Mouse (Mus musculus): ENCODE measurements around the gene Myh10. TPM values are rescaled to one million over a fixed set of nuclear protein-coding genes. Genes with fewer than 3 reads are reported as not detected.

Gene Myh10
- polyA plus RNA-seq, 1 experiment from 2014 or later, result 159 TPM

DNA sequence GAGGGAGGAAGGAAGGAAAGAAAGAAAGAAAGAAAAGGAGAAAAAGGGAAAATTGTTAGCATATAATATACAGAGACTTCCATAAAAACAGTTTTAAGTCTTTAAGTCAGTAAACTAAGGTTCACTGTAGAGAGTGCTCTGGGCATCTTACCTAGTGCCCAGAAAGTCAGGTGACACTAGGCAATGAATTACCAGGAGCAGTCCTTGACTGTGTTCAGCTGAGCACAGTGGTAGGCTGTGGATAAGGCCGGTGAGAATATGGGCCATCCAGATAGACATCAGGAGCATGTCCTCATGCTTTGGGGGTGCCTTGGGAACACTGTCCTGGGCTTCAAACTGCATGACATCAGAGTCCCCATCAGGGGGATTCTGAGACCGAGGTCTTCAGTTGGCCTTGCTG is 58.8 kb downstream of the Myh10 start:
- DNase-seq (ENCODE audit: low spot score) (no peak), ATAC-seq (ENCODE audit: insufficient read depth, low FRiP score, low TSS enrichment) (no peak)
- no peaks in the 10 kb centered on the region for H3K9me3 ChIP-seq (ENCODE audit: control insufficient read depth, low read length)
- H3K9ac ChIP-seq (ENCODE audit: low read length), result no peak overlapping the region
- peaks cover 4% of the 10 kb centered on the region; the same call in 1 of the 2 replicates for H3K36me3 ChIP-seq (ENCODE audit: control insufficient read depth, insufficient read depth, low read length)
- no peak overlapping the region for H3K4me3 ChIP-seq (ENCODE audit: low read depth, low read length)
- H3K4me2 ChIP-seq (ENCODE audit: low read depth), result no peak overlapping the region
- no peaks in the 10 kb centered on the region; the same call in 1 of the 2 replicates for H3K4me1 ChIP-seq (ENCODE audit: control insufficient read depth, insufficient read depth, low read length)
- no peaks in the 10 kb centered on the region for H3K27me3 ChIP-seq (ENCODE audit: control insufficient read depth, insufficient read depth, low read length)
- WGBS, result 88% methylated on average over 2 of the region's 2 CpGs
- H3K27ac ChIP-seq (ENCODE audit: low read depth, low read length), result no peak overlapping the region

DNA sequence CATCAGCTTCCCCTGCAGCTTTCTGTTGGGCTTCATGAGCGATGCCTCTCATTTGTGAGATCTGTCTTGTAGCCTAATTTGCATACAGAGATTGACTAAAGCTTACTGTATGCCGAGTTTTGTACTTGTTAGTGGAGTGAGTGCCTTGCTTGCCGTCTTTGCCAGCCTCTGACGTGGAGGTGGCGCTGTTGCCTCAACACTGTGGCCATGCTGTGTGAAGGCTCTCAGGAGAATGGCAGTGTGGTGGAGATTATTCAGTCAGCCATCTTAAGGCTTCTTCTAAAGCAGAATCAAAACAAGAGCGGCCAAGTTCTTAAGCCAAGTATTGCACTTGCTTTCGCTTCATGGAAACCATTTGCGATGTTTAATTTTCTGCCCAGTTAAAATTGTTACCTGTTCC is 59.6 kb downstream of the Myh10 start:
- H3K9me3 ChIP-seq (ENCODE audit: control insufficient read depth, low read length), result no peaks in the 10 kb centered on the region
- no peak overlapping the region for H3K4me3 ChIP-seq (ENCODE audit: low read depth, low read length)
- H3K4me1 ChIP-seq (ENCODE audit: control insufficient read depth, insufficient read depth, low read length), result no peaks in the 10 kb centered on the region; the same call in 1 of the 2 replicates
- WGBS, result 87% methylated on average over 8 of the region's 8 CpGs
- DNase-seq (ENCODE audit: low spot score) (no peak), ATAC-seq (ENCODE audit: insufficient read depth, low FRiP score, low TSS enrichment) (no peak)
- peaks cover 4% of the 10 kb centered on the region; the same call in 1 of the 2 replicates for H3K36me3 ChIP-seq (ENCODE audit: control insufficient read depth, insufficient read depth, low read length)
- H3K27me3 ChIP-seq (ENCODE audit: control insufficient read depth, insufficient read depth, low read length), result no peaks in the 10 kb centered on the region
- no peak overlapping the region for H3K9ac ChIP-seq (ENCODE audit: low read length)
- H3K4me2 ChIP-seq (ENCODE audit: low read depth), result no peak overlapping the region
- H3K27ac ChIP-seq (ENCODE audit: low read depth, low read length), result no peak overlapping the region

DNA sequence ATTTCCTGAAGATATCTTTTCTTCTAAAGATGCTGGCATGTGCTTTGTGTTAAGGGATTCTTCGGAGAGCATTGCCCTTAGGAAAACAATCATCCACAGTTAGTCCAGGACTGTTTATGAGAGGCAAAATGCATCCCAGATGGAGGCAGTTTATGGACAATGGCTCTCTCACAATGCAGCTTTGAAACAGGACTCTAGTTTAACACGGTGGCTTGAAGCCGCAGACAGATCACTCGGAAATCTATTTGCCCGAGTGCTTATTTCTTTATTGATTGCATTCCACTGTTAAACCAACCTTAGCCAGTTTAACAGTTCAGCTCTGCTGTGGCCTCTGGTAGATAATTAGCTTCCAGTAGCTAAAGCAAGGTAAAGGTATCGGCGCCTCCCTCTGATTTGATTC is 62.9 kb downstream of the Myh10 start:
- no peak overlapping the region for H3K9ac ChIP-seq (ENCODE audit: low read length)
- DNase-seq (ENCODE audit: low spot score) (no peak), ATAC-seq (ENCODE audit: insufficient read depth, low FRiP score, low TSS enrichment) (no peak)
- WGBS, result 52% methylated on average over 7 of the region's 7 CpGs
- no peaks in the 10 kb centered on the region for H3K9me3 ChIP-seq (ENCODE audit: control insufficient read depth, low read length)
- H3K36me3 ChIP-seq (ENCODE audit: control insufficient read depth, insufficient read depth, low read length), result peaks cover 3% of the 10 kb centered on the region; the same call in 1 of the 2 replicates
- H3K27me3 ChIP-seq (ENCODE audit: control insufficient read depth, insufficient read depth, low read length), result no peaks in the 10 kb centered on the region
- H3K4me2 ChIP-seq (ENCODE audit: low read depth), result no peak overlapping the region
- no peak overlapping the region for H3K4me3 ChIP-seq (ENCODE audit: low read depth, low read length)
- H3K4me1 ChIP-seq (ENCODE audit: control insufficient read depth, insufficient read depth, low read length), result no peaks in the 10 kb centered on the region; the same call in 1 of the 2 replicates
- H3K27ac ChIP-seq (ENCODE audit: low read depth, low read length), result no peak overlapping the region

DNA sequence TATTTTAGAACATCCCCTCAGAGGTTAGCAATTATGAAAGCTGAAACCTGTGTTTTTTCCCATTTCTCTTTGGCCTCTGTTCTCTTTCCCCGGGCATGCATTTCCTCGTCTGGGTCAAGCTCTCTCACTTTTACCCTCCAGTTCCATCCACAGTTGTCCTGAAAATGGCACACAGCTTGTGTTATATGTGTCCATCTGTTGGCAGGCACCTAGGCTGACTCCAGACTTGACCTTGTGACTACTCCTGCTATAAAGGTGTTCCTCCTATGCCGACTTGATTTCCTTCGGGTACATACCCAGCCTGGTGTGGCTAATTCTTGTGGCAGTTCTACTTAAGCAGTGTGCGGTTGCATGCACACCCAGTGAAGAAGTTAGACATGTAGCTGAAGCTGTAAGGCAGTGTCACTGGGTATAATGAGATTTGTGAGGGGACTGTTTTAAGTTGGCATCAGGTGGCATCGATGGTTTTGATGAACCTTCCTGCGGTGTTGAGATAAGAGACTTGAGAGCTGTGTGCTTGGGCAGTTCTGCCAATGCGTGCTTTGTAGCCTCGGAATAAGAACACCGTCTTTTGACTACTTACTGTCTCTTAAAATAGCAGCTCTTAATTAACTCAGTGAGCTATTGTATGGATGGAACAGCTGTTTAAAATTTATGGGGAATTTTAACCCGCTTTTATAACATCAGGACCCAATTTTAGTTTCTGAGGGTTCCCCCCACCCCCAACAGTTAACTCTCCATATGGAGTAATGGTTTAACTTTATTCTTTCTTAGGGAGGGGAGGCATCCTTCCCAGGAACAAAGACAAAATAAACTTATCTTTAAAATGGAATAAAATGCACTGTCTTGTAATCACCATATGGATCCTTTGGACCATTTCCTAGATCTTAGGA is 65.3 kb downstream of the Myh10 start:
- Histone ChIP-seq H3K4me3 (ENCODE audit: low read depth, low read length) (no peak overlapping the region), H3K4me1 (ENCODE audit: control insufficient read depth, insufficient read depth, low read length) (no peaks in the 10 kb centered on the region; the same call in 1 of the 2 replicates), H3K36me3 (ENCODE audit: control insufficient read depth, insufficient read depth, low read length) (peaks cover 3% of the 10 kb centered on the region), H3K4me2 (ENCODE audit: low read depth) (no peak overlapping the region), H3K27me3 (ENCODE audit: control insufficient read depth, insufficient read depth, low read length) (no peaks in the 10 kb centered on the region), H3K27ac (ENCODE audit: low read depth, low read length) (no peak overlapping the region), H3K9me3 (ENCODE audit: control insufficient read depth, low read length) (no peaks in the 10 kb centered on the region), H3K9ac (ENCODE audit: low read length) (no peak overlapping the region)
- WGBS, result 91% methylated on average over 11 of the region's 11 CpGs
- ATAC-seq (ENCODE audit: insufficient read depth, low FRiP score, low TSS enrichment), result no peak
- no peak for DNase-seq (ENCODE audit: low spot score)

GRCm38 (mm10) chr11:68759691-68760090 is 68.3 kb downstream of the Myh10 start:
- no peak overlapping the region for H3K27ac ChIP-seq (ENCODE audit: low read depth, low read length)
- no peaks in the 10 kb centered on the region for H3K4me1 ChIP-seq (ENCODE audit: control insufficient read depth, insufficient read depth, low read length)
- H3K36me3 ChIP-seq (ENCODE audit: control insufficient read depth, insufficient read depth, low read length), result peaks cover 11% of the 10 kb centered on the region
- DNase-seq (ENCODE audit: low spot score), result no peak
- no peak overlapping the region for H3K9ac ChIP-seq (ENCODE audit: low read length)
- 85% methylated on average over 3 of the region's 3 CpGs for WGBS
- no peak overlapping the region for H3K4me2 ChIP-seq (ENCODE audit: low read depth)
- no peak for ATAC-seq (ENCODE audit: insufficient read depth, low FRiP score, low TSS enrichment)
- no peak overlapping the region for H3K4me3 ChIP-seq (ENCODE audit: low read depth, low read length)
- no peaks in the 10 kb centered on the region for H3K9me3 ChIP-seq (ENCODE audit: control insufficient read depth, low read length)
- no peaks in the 10 kb centered on the region for H3K27me3 ChIP-seq (ENCODE audit: control insufficient read depth, insufficient read depth, low read length)

DNA sequence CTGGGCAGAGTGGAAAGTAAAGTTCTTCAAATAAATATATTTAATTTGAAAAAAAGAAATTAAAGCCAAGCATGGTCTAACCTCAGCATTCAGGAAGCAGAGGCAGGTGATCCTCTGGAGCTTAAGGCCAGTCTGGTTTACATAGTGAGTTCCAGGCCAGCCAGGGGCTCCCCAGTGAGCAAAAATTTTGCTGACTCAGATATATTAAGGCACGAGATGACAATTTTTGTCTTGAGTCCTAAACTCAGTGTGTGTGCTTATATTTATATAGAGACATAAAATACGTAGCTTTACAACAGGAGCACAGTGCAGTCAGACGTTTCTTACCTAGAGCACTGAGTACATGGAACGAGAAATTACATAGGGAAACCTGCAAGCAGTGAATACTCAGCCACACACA is 69.8 kb downstream of the Myh10 start:
- Histone ChIP-seq H3K9me3 (ENCODE audit: control insufficient read depth, low read length) (no peaks in the 10 kb centered on the region), H3K27ac (ENCODE audit: low read depth, low read length) (no peak overlapping the region), H3K4me1 (ENCODE audit: control insufficient read depth, insufficient read depth, low read length) (no peaks in the 10 kb centered on the region), H3K27me3 (ENCODE audit: control insufficient read depth, insufficient read depth, low read length) (no peaks in the 10 kb centered on the region), H3K36me3 (ENCODE audit: control insufficient read depth, insufficient read depth, low read length) (peaks cover 14% of the 10 kb centered on the region), H3K4me2 (ENCODE audit: low read depth) (no peak overlapping the region), H3K4me3 (ENCODE audit: low read depth, low read length) (no peak overlapping the region), H3K9ac (ENCODE audit: low read length) (no peak overlapping the region)
- 88% methylated on average over 4 of the region's 4 CpGs for WGBS
- DNase-seq (ENCODE audit: low spot score) (no peak), ATAC-seq (ENCODE audit: insufficient read depth, low FRiP score, low TSS enrichment) (no peak)

DNA sequence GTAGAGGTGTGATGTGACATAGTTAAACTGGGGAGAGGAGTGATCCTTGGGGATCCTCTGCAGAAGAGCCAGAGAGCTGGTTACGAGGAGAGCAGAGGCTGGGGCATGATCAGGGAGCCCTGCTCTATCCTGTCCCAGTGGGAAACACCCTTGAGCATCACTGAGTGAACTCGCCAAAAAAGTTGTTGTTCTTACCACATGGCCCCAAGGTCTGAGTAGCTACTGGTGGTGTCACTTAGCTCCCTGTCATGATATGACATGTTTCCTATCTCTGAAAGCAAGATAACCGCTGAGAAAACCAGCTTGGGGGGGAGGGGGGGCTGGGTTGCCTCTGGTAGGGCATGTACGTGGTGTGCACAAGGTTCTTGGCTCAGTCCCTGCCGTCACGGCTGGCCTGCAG is 70.3 kb downstream of the Myh10 start:
- H3K4me3 ChIP-seq (ENCODE audit: low read depth, low read length), result no peak overlapping the region
- H3K27me3 ChIP-seq (ENCODE audit: control insufficient read depth, insufficient read depth, low read length), result no peaks in the 10 kb centered on the region
- no peak overlapping the region for H3K4me2 ChIP-seq (ENCODE audit: low read depth)
- no peaks in the 10 kb centered on the region for H3K4me1 ChIP-seq (ENCODE audit: control insufficient read depth, insufficient read depth, low read length)
- WGBS, result 83% methylated on average over 6 of the region's 6 CpGs
- no peak for ATAC-seq (ENCODE audit: insufficient read depth, low FRiP score, low TSS enrichment)
- no peaks in the 10 kb centered on the region for H3K9me3 ChIP-seq (ENCODE audit: control insufficient read depth, low read length)
- no peak overlapping the region for H3K9ac ChIP-seq (ENCODE audit: low read length)
- no peak overlapping the region for H3K27ac ChIP-seq (ENCODE audit: low read depth, low read length)
- no peak for DNase-seq (ENCODE audit: low spot score)
- H3K36me3 ChIP-seq (ENCODE audit: control insufficient read depth, insufficient read depth, low read length), result peaks cover 17% of the 10 kb centered on the region

GRCm38 (mm10) chr11:68764622-68765021 is 73.3 kb downstream of the Myh10 start:
- DNase-seq (ENCODE audit: low spot score) (no peak), ATAC-seq (ENCODE audit: insufficient read depth, low FRiP score, low TSS enrichment) (no peak)
- Histone ChIP-seq H3K9me3 (ENCODE audit: control insufficient read depth, low read length) (no peaks in the 10 kb centered on the region), H3K27me3 (ENCODE audit: control insufficient read depth, insufficient read depth, low read length) (no peaks in the 10 kb centered on the region), H3K36me3 (ENCODE audit: control insufficient read depth, insufficient read depth, low read length) (peaks cover 32% of the 10 kb centered on the region), H3K9ac (ENCODE audit: low read length) (no peak overlapping the region), H3K4me2 (ENCODE audit: low read depth) (no peak overlapping the region), H3K4me3 (ENCODE audit: low read depth, low read length) (no peak overlapping the region), H3K4me1 (ENCODE audit: control insufficient read depth, insufficient read depth, low read length) (no peaks in the 10 kb centered on the region), H3K27ac (ENCODE audit: low read depth, low read length) (no peak overlapping the region)
- 69% methylated on average over 3 of the region's 3 CpGs for WGBS

All from neural tube, embryonic 11.5 days (tissue).